Mouse (Mus musculus): ENCODE data around the gene Cacna2d3. TPM values are rescaled to one million over a fixed set of nuclear protein-coding genes. Genes with fewer than 3 reads are reported as not detected.

Gene Cacna2d3
- total RNA-seq, 1 experiment from 2014 or later = not detected

DNA sequence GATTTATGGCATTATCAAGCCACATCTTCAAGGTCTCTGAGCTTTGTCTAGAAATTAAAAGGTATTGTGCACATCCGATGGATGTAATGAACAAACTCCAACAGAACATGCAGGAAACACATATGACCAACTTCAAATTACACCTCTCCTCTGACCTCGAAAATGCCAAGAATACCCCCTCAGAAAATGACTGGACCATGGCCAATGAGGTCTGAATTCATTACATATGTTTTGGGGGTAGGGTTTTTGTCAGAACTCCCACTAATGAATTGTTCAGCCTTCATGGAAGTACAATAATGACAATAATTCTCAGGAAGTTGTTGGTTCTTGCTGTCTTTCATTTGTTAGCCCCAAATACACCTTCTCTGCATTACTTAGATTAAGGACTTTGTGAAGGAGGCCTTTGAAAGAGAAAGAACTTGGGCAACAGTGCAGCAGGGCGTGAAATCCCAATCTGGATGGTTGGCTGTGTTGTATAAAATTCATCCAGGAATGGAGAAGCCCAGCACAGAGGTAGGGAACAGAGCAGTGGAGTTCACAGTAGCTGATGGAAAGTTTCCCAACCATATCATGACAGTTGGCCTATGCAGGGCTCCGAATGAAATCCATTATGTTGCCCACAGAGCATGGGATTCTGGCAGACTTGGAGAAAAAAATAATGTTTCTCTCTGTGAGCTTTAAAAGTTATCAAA, 499.3 kb downstream of the Cacna2d3 start:
- ATAC-seq (ENCODE audit: extremely low read depth, insufficient number of reproducible peaks, low FRiP score, poor library complexity, severe bottlenecking) = no peak

DNA sequence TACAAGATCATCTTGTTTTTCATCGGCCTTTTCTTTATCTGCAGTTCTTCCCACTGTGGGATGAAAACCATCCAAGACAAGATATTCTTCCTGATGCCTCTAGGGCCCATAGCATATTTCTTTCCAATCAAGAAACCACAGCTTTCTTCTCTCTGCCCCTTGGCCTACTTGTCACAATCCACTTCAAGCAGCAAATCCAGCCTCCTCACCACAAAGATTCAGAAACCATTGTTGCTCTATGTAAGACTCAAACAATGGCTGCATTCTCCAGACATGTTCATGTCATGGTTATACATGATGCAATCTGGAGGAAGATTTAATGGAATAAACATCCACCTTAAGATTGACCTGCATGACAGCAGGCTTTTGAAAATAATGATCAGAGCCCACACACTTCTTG, 505.6 kb downstream of the Cacna2d3 start:
- no peak for ATAC-seq (ENCODE audit: extremely low read depth, insufficient number of reproducible peaks, low FRiP score, poor library complexity, severe bottlenecking)

DNA sequence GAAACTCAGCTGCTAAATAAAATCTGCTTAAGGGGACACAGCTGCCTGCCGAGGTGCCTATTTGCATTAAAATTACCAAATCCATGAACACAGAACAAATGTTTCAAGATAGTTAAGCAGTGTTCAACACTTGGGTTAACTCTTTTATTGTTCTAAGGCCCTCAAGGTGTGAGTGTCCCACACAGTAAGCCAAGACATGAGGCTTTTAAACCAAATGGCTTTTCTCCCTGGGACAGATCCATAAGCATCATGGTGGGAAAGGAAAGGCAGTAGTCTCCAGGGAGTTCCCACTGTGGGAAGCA, 516.7 kb downstream of the Cacna2d3 start:
- ATAC-seq (ENCODE audit: extremely low read depth, insufficient number of reproducible peaks, low FRiP score, poor library complexity, severe bottlenecking) = no peak

DNA sequence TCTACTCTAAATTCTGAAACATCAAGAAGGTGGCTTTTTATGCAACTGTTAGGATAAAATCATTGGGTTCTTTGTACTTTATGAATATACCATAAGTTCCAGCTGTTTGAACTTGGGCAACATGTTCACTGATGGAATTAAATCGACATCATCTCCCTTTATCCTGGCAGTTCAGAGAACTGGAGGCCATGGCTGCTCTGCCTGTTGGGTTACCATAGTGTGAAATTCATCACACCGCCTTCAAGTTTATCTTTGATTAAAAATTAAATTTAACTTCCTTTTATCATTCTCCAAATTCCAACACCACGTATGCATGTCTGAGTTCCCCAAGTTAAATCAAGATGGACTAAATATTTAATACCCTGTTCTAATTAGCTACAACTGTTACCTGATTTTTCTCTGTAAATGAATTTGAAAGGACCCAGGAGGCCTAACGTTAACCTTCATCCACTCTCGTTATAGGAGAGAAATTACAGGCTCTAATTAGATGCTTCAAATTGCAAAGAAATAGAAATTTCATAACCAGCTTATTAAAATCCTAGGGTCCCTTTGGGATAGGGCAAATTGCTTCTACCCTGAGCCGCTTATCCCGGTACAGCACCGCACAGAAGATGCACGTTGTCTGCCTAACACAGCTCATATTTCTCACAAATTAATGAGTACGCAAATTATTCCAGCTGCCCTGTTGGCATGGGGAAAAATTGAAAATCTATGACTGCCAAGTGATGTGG, 517.3 kb downstream of the Cacna2d3 start:
- ATAC-seq (ENCODE audit: extremely low read depth, insufficient number of reproducible peaks, low FRiP score, poor library complexity, severe bottlenecking) = no peak

DNA sequence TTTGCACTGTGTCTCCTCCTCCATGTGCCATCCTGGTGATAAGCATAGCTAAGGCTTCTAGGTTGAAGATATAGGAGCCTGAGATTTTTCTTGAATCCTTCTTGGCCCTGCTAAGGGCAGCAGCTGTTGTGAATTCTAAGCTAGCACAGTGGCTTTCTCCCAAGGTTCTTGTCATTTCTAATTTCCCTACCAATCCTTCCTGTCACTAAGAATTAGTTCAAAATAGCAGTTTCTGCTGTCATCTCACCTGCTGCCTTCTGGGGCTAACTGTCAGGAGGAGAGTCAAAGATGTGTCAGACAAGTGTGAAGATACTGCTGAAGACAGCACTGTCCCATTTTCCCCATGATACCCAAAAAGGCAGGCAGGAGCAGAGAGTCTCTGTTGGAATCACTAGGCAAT, 525.5 kb downstream of the Cacna2d3 start:
- ATAC-seq (ENCODE audit: extremely low read depth, insufficient number of reproducible peaks, low FRiP score, poor library complexity, severe bottlenecking) = no peak

DNA sequence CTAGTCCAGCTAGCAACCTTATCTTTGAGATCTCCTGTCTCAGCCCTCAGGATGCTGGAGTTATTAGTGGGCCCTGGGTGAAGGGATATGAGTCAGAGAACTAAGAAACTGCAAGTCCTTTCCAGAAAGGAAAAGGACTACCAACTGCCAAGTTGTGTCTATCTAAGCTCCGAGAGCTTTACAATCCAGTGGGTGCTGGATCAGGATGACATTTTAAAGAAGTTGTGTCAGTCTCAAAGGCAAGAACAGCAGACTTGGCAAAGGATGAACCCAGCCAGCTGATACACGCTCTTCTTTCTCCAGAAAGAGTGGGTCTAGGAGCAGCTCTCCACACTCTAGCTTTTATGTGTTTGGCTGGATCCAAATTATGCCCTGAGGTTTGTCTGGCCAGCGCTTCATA, 530.2 kb downstream of the Cacna2d3 start:
- no peak for ATAC-seq (ENCODE audit: extremely low read depth, insufficient number of reproducible peaks, low FRiP score, poor library complexity, severe bottlenecking)

DNA sequence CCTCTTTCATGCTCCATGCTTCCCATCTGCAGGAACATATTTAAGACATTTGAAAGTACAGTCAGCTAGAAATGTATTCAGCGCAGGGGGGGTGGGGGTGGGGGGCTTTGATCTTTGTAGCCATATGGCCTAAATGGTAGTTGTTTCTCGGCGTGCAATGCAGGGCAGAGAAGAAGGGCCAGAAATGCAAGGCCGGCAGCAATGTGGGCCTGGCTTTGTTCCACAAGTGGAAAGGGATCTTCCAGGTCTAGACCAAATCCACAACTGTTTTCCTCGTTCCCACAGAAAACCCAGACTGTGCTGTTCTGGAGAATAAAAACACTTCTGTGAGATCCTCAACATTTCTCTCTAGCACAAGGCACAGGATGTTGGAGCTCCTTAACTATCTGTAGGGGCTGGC, 537.9 kb downstream of the Cacna2d3 start:
- ATAC-seq (ENCODE audit: extremely low read depth, insufficient number of reproducible peaks, low FRiP score, poor library complexity, severe bottlenecking) = no peak

DNA sequence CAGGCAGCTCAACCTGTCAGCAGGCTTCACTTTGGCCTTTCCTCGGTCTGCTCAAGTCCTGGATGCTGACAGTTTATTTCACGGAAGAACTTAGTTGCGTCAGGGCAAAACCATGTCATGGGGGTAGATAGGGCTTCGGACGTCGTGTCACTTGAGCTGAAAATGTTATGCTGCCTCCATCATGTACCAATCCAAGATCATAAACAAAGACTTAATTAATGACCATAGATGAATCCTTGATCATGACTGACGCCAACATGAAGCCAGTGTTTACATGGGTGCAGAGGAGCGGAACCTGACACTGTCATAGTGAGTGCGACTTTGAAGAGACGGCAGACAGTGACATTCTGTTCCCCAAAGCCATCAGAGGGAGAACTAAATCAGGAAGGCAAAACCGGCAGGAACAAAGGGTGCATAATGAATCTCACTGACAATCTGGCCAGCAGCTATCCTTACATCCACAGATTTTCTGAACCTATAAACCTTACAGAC, 542.2 kb downstream of the Cacna2d3 start:
- ATAC-seq (ENCODE audit: extremely low read depth, insufficient number of reproducible peaks, low FRiP score, poor library complexity, severe bottlenecking) = no peak

DNA sequence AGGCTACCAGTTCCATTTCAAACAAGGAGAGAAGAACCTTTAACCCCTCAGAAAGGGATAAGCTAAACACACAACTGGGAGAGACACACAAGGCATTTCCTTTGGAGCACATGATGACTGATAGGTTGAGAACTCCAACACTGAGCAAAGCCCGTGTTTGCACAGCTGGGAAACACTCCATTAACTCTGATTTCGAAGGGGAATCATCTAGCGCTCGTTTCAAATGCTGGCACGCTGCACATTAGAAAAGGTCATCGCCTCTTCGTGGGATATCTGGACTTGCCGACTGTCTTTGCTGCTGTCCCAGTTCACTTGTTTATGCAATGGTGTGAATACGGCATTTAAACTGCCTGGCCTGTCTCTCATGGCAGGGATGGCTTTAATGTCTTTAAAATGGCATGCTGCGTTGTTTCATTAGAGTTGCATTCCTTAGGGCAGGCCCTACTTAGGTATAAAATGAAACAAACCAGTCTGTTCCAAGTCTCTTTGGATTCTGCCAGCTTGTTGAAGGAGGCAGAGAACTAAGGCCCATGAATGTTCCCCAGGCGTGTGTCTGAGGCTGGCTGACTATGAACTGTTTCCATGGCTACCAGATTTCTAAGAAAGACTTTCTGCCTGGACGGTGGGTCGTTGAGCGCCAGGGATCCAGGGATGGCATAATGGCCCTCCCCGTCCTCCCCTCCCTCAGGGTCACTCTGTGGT, 542.8 kb downstream of the Cacna2d3 start:
- ATAC-seq (ENCODE audit: extremely low read depth, insufficient number of reproducible peaks, low FRiP score, poor library complexity, severe bottlenecking) = no peak

DNA sequence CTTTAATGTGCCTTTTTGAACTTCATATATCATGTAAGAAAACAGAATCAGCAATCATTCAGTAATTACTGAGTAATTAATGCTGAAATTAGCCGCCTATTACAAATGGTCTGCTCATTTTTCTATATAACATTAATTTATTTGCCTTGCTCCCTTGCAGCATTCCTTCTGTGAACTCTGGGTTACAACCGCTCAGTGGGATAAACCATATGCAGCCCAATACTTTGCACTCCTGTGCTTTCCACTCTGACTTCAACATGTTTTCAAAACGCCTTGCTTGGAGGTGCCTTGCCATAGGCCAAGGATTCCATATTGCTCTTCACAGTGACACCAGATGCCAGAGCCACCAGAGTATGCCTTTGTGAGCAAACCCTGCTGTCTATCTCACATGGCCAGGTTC, 546.9 kb downstream of the Cacna2d3 start:
- ATAC-seq (ENCODE audit: extremely low read depth, insufficient number of reproducible peaks, low FRiP score, poor library complexity, severe bottlenecking) = no peak

DNA sequence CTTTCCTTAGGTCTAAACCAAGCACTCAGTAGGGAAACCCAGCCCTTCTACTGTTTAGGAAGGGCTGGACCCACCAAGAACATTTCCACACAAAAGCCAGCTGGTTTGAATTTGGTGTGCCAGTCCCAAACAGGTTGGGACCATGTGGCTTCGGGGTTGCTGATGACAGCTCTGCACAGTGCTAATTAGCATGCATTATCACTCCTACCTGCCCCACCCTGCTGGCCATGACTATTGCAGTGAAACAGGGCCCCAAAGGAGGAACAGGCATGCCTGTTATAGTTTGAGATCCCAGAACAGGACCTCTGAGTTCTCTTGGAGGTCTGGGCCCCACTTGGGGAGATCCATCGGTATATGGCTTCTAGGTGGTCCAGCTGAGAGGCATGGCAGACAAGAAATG, 549.5 kb downstream of the Cacna2d3 start:
- no peak for ATAC-seq (ENCODE audit: extremely low read depth, insufficient number of reproducible peaks, low FRiP score, poor library complexity, severe bottlenecking)

DNA sequence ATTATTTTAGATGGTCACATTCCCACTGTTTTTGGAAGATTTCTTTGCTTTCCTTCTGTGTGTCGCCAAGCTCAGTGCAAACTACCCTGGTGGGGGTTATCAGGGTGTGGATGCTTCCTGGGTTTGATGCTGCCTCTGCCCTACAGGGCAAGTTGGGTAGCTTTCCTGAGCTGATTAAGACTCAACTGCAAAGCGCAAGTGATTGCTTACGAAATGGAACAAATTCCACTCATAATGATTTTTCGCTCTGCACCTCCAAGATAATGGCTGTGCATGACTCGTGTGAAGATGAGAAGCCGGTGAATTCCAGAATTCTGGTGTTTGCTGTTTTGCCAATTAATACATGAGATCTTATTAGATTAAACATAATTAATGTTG, 557.0 kb downstream of the Cacna2d3 start:
- no peak for ATAC-seq (ENCODE audit: extremely low read depth, insufficient number of reproducible peaks, low FRiP score, poor library complexity, severe bottlenecking)

DNA sequence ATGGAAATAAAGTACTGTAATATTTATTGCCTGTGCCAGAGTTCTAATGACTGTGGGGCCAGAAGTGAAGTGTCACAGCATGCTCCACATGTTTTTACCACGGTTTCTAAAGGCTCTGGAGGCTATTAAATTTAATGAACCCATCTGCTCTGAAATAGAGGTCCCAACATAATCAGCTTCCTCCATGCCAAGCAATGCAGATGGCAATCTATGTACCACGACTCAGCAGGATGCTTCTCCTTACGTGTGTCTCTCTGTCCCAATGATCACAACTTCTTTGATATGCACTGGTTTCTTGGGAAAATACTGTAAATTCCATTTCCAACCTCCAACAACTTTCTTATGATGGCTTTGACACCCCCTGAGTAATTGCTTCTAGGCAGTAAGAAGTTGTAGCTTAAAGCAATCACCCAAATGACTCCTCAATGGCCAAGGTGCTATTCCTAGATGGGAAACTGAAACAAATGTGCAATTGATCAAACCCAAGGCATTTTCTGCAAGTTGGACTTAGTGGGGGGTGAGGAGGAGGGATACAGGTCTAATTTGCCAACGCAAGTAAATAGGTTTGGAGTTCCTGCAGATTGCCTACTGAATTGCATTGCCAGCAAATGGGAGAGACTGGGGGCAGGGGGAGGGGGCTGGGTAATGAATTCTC, 557.5 kb downstream of the Cacna2d3 start:
- no peak for ATAC-seq (ENCODE audit: extremely low read depth, insufficient number of reproducible peaks, low FRiP score, poor library complexity, severe bottlenecking)

DNA sequence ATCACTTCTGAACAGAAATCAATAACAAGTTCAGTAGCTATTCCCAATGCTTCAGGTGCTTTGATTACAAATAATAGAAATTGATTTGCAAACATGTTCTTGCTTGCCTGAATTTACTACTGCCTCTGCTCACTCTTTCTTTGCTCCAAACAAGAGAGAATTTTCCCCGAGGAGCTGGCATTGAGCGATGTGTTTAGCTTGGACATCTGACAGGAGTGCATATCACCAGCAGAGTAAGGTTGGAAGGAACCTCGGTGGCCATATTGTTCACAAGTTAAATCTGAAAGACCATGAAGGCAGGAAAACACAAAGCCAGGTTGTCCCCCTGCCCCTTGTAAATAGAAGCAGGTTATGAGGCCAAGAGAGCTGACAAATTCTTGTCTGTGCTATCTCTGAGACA, 561.9 kb downstream of the Cacna2d3 start:
- ATAC-seq (ENCODE audit: extremely low read depth, insufficient number of reproducible peaks, low FRiP score, poor library complexity, severe bottlenecking) = no peak

DNA sequence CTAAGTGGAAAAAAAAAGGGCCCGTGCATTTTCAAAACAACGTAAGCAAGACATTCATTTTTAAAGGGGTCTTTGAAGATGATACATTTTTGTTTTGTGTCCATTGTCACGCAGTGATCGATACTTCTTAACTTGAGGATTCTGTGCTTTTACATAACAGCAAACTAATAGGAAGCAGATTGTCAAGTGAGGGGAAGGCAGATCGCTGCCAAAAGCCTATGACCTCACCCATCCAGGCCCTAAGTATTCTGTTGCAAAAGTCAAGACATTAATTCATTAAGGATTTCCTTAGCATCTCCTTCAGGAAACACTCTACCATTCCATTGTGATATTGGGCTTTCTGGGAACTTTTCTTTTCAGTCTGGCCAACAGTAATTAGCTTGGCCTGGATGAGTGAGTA, 564.6 kb downstream of the Cacna2d3 start:
- ATAC-seq (ENCODE audit: extremely low read depth, insufficient number of reproducible peaks, low FRiP score, poor library complexity, severe bottlenecking) = no peak

DNA sequence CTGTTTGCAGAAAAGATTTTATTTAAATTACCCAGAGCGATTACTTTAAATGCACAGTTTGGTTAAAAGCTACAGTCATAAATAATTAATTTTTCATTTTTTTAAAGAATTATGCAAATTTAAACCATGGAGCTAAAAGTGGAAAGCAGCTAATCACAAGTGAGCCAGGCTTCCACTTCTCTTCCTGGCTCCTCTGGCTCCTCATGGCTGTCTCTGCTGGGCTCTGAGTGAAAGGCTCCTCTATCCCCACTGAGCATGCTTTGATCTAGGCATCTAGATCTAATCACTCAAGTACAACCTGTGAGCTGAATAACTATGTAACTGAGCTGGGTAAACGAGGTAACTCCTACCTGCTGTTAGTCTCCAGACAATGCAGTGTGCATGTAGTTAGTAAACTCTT, 577.5 kb downstream of the Cacna2d3 start:
- ATAC-seq (ENCODE audit: extremely low read depth, insufficient number of reproducible peaks, low FRiP score, poor library complexity, severe bottlenecking) = no peak

DNA sequence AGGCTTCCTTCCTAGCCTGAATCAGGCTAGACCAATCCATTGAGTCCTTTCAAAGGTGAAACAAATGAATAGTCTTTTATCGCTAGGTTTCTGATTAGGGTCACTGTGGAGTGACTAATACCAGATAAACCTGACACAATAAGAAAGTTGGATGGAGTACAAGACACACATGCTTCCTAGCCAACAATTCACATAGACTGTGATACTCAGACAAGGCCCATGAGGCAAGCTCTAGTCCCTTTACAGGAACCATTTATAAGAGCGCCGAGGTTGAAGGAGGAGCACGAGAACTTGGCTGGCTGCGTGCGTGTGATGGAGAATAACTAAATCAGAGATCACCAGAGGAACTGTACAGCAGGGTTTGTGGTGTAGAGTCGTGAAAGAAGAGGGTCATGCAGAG, 584.0 kb downstream of the Cacna2d3 start:
- no peak for ATAC-seq (ENCODE audit: extremely low read depth, insufficient number of reproducible peaks, low FRiP score, poor library complexity, severe bottlenecking)

DNA sequence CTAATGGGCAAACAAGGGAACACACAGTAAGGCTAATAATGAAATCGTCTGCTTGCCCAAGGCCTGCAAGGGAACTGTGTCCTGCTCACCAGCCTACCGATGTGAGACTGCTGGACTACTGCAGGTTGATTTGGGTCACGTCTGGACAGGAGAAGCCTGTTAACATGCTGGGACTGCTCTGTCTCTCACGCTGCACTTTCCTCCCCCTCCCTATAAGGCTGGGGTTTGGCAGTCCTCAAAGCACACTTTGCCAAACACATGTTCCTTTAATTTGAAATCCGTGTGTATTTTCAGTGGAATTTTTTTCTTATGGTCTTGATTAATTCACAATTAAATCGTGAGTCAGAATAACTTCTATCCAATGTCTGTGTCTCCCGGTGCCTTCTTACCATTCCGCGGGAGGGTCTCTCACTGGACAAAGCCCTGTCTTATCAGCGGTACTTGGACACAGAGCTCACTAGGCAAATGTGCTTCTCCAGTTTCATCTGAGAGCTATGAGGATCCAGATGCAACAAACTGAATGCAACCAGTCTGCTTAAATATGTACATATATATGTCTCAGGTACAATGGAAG, 584.6 kb downstream of the Cacna2d3 start:
- no peak for ATAC-seq (ENCODE audit: extremely low read depth, insufficient number of reproducible peaks, low FRiP score, poor library complexity, severe bottlenecking)

DNA sequence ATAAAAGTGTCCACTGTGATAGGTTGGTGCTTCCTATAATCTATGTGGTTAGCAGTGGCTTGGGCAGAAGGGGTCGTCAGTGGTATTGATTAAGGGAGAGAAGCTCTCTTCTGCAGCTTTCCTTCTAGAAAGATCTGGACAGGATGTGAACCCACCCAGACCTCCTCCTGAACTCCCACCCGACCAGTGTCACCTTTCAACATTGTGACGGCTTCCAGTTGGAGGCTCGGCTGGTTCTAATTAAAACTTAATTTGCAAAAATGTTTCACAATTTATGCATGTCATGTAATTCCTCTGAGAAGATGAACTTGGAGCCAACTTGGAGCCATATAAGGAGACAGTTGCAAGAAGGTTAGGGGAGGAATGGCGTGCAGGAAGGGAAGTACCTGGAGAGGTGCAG, 586.8 kb downstream of the Cacna2d3 start:
- no peak for ATAC-seq (ENCODE audit: extremely low read depth, insufficient number of reproducible peaks, low FRiP score, poor library complexity, severe bottlenecking)
